ENCODE assay signal across 8 mouse cellular contexts in the genomic region with DNA sequence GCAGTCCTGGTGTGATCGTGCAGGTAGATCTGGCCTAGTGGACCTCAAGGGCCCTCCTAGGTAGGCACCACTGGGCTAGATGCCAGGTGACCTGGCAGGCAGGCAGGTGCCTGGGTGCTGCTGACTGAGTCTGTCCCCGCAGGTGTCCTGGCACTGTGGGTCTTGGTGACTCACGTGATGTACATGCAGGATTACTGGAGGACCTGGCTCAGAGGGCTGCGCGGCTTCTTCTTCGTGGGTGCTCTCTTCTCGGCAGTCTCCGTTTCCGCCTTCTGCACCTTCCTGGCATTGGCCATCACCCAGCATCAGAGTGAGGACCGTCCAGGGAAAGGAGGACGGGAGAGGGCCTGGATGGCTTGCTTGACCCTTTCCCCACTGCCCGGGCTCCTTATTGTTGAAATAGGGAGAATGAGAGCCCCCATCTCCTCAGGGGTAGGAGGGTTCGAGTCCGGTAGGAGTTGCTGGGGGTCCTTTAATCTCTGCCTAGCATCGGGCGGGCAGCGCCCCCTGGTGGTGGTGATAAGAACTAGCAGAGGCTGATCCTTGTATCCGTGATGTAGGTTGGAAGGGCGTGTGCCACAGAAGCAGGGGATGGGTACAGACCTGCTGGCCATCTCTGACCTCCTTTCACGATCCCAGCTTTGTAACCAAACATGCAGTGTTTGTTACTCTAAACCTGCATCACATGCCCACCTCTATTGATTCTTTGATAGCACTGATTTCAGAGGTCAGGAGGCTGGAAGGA. TPM values are rescaled to one million over a fixed set of nuclear protein-coding genes. Genes with fewer than 3 reads are reported as not detected.
A peak's percentile ranks its signal among the peaks of the same experiment; 100 is the strongest.
DNase-seq lines count a peak whose midpoint lies in the region; ATAC-seq and TF ChIP-seq lines count a peak whose summit lies in the region.
"Had no signal": no experiment of that assay in that cellular context is flagged by ENCODE, and none has a peak within 500 bp of the region (broad histone marks: within the 10 kb centered on the region; RNA-seq: fewer than 3 reads in every experiment).

No protein-coding gene starts in this region.

- 0 out of 2 replicates have a peak, but pooled peaks have one; percentile 20 for ATAC-seq in forebrain, embryonic 14.5 days
- ATAC-seq in liver, embryonic 14.5 days (ENCODE audit: insufficient read depth), result no peak

- TF ChIP-seq CTCF in bone marrow macrophage, adult 2 months (IDR thresholded peaks at IDR 0.05; ENCODE audit: low read depth, low read length), result peak; percentile 98
- peak; percentile 96 for TF ChIP-seq CTCF in liver, embryonic 14.5 days (IDR thresholded peaks at IDR 0.05; ENCODE audit: low read depth)

- WGBS in forebrain, embryonic 14.5 days, result 57% methylated on average over 20 of the region's 20 CpGs
- 50% methylated on average over 20 of the region's 20 CpGs for WGBS in liver, embryonic 14.5 days (ENCODE audit: insufficient replicate concordance)

- no peaks in the 10 kb centered on the region for H3K27me3 ChIP-seq in forebrain, embryonic 14.5 days (replicated peaks; ENCODE audit: control insufficient read depth, insufficient read depth, low read length)
- H3K27me3 ChIP-seq in liver, embryonic 14.5 days (ENCODE audit: control insufficient read depth, insufficient read depth, low read length), result no peaks in the 10 kb centered on the region
- H3K27me3 ChIP-seq: midbrain, embryonic 12.5 days had no signal

- H3K27ac ChIP-seq in bone marrow macrophage, adult 2 months (ENCODE audit: insufficient read depth, low read depth, low read length), result no peak overlapping the region
- H3K27ac ChIP-seq in forebrain, embryonic 14.5 days (ENCODE audit: low read depth, low read length), result no peak overlapping the region
- no peak overlapping the region for H3K27ac ChIP-seq in liver, embryonic 14.5 days
- H3K27ac ChIP-seq: midbrain, embryonic 12.5 days had no signal

- no peak overlapping the region for H3K9ac ChIP-seq in forebrain, embryonic 14.5 days (ENCODE audit: low read length)
- H3K9ac ChIP-seq in liver, embryonic 14.5 days (replicated peaks), result no peak overlapping the region
- H3K9ac ChIP-seq: midbrain, embryonic 12.5 days had no signal

- H3K4me1 ChIP-seq in bone marrow macrophage, adult 2 months (ENCODE audit: control insufficient read depth, insufficient read depth, low read length), result peaks cover 42% of the 10 kb centered on the region
- H3K4me1 ChIP-seq in forebrain, embryonic 14.5 days (ENCODE audit: control insufficient read depth, insufficient read depth, low read length), result peaks cover 4% of the 10 kb centered on the region; the same call in 1 of the 2 replicates
- peaks cover 25% of the 10 kb centered on the region in 2 experiments for H3K4me1 ChIP-seq in liver, embryonic 14.5 days (replicated peaks; ENCODE audit: control insufficient read depth in 2 of 2, insufficient read depth in 2 of 2, low read length in 1 of 2)

- DNase-seq in layer of hippocampus, postnatal 10 days (ENCODE audit: low spot score in 2 of 2), result peak; percentile 71 to 78
- no peak for DNase-seq in layer of hippocampus, adult 8-10 months (ENCODE audit: low spot score in 2 of 2)
- peak; percentile 64 for DNase-seq in ES-CJ7 (ENCODE audit: low read depth, low spot score)
- DNase-seq in forebrain, embryonic 14.5 days (ENCODE audit: low spot score), result peak; percentile 59
- DNase-seq in liver, embryonic 14.5 days (ENCODE audit: low read depth in 3 of 3, low spot score in 3 of 3), result no peak
- peak; percentile 49 for DNase-seq in spleen, adult 12 weeks (ENCODE audit: low spot score)

- TF ChIP-seq POLR2A in bone marrow macrophage, adult 2 months (IDR thresholded peaks at IDR 0.05; ENCODE audit: borderline replicate concordance, low read depth, low read length), result no peak

- no peak overlapping the region for H3K4me2 ChIP-seq in forebrain, embryonic 14.5 days (ENCODE audit: low read length)
- H3K4me2 ChIP-seq in liver, embryonic 14.5 days (ENCODE audit: low read depth), result no peak overlapping the region
- H3K4me2 ChIP-seq: midbrain, embryonic 12.5 days had no signal

- H3K9me3 ChIP-seq in forebrain, embryonic 14.5 days (replicated peaks; ENCODE audit: control insufficient read depth, low read length), result no peaks in the 10 kb centered on the region
- no peaks in the 10 kb centered on the region for H3K9me3 ChIP-seq in liver, embryonic 14.5 days (ENCODE audit: control insufficient read depth, low read length)
- H3K9me3 ChIP-seq: midbrain, embryonic 12.5 days had no signal

- no peak for TF ChIP-seq EP300 in liver, embryonic 14.5 days (IDR thresholded peaks at IDR 0.05; ENCODE audit: low read depth)

- no peak overlapping the region for H3K4me3 ChIP-seq in bone marrow macrophage, adult 2 months (ENCODE audit: insufficient read depth, low read length)
- no peak overlapping the region for H3K4me3 ChIP-seq in forebrain, embryonic 14.5 days (ENCODE audit: low read depth, low read length)
- no peak overlapping the region for H3K4me3 ChIP-seq in liver, embryonic 14.5 days (ENCODE audit: insufficient read depth in 1 of 2, low read depth in 2 of 2, low read length in 2 of 2)
- H3K4me3 ChIP-seq: midbrain, embryonic 12.5 days had no signal

- peaks cover 17% of the 10 kb centered on the region; the same call in 1 of the 2 replicates for H3K36me3 ChIP-seq in forebrain, embryonic 14.5 days (ENCODE audit: control insufficient read depth, insufficient read depth, low read length)
- H3K36me3 ChIP-seq in liver, embryonic 14.5 days (replicated peaks; ENCODE audit: control insufficient read depth, insufficient read depth, low read depth), result peaks cover 6% of the 10 kb centered on the region; the same call in 1 of the 2 replicates

RNA-seq across cellular contexts. Expression of gene Slc48a1, which starts 11.6 kb away (rescaled TPM):
- total RNA-seq in layer of hippocampus, postnatal 10 days (2021), result 100 to 1,000 TPM; 104 to 118 TPM
- total RNA-seq in layer of hippocampus, adult 8-10 months (2022), result 100 to 1,000 TPM; 131 to 151 (median 146) TPM
- polyA plus RNA-seq in bone marrow macrophage, adult 2 months (2012; ENCODE audit: insufficient read depth, insufficient read length, missing spikeins), result 261 and 265 TPM in 2 replicates
- polyA plus RNA-seq in forebrain, embryonic 14.5 days (2014; fragmentation: Nextera tagmentation; extraction: Ambion mirVana), result 65.4 and 69.1 TPM in 2 replicates
- 35.0 and 47.8 TPM in 2 replicates for polyA plus RNA-seq in liver, embryonic 14.5 days (2012; rRNA removed)
- 73.9 and 74.7 TPM in 2 replicates for polyA plus RNA-seq in liver, embryonic 14.5 days (2014; fragmentation: Nextera tagmentation; extraction: Ambion mirVana)

RNA-seq across cellular contexts. Expression of gene Rapgef3, which starts 22.2 kb away (rescaled TPM):
- 10 to 100 TPM; 37.3 to 43.3 TPM for total RNA-seq in layer of hippocampus, postnatal 10 days (2021)
- total RNA-seq in layer of hippocampus, adult 8-10 months (2022), result 10 to 100 TPM; 52.2 to 70.6 (median 55.7) TPM
- 2.6 and 3.7 TPM in 2 replicates for polyA plus RNA-seq in bone marrow macrophage, adult 2 months (2012; ENCODE audit: insufficient read depth, insufficient read length, missing spikeins)
- 4.9 and 6.4 TPM in 2 replicates for polyA plus RNA-seq in forebrain, embryonic 14.5 days (2014; fragmentation: Nextera tagmentation; extraction: Ambion mirVana)
- polyA plus RNA-seq in liver, embryonic 14.5 days (2012; rRNA removed), result 2.2 and 2.3 TPM in 2 replicates
- 0.84 and 0.95 TPM in 2 replicates for polyA plus RNA-seq in liver, embryonic 14.5 days (2014; fragmentation: Nextera tagmentation; extraction: Ambion mirVana)

RNA-seq across cellular contexts. Expression of gene Hdac7, which starts 54.4 kb away (rescaled TPM):
- total RNA-seq in layer of hippocampus, postnatal 10 days (2021), result 10 to 100 TPM; 29.1 to 32.0 TPM
- total RNA-seq in layer of hippocampus, adult 8-10 months (2022), result 10 to 100 TPM; 28.0 to 41.5 (median 34.1) TPM
- 14.8 and 16.0 TPM in 2 replicates for polyA plus RNA-seq in bone marrow macrophage, adult 2 months (2012; ENCODE audit: insufficient read depth, insufficient read length, missing spikeins)
- 19.5 and 20.0 TPM in 2 replicates for polyA plus RNA-seq in forebrain, embryonic 14.5 days (2014; fragmentation: Nextera tagmentation; extraction: Ambion mirVana)
- polyA plus RNA-seq in liver, embryonic 14.5 days (2012; rRNA removed), result 8.6 and 11.3 TPM in 2 replicates
- polyA plus RNA-seq in liver, embryonic 14.5 days (2014; fragmentation: Nextera tagmentation; extraction: Ambion mirVana), result 4.7 and 6.6 TPM in 2 replicates

RNA-seq across cellular contexts. Expression of gene Endou, which starts 58.8 kb away (rescaled TPM):
- under 1 TPM; 0.62 to 0.73 TPM for total RNA-seq in layer of hippocampus, postnatal 10 days (2021)
- total RNA-seq in layer of hippocampus, adult 8-10 months (2022), result 1 to 10 TPM in 2 of 4 experiments, under 1 TPM in 2; 0.69 to 3.6 (median 2.2) TPM
- polyA plus RNA-seq in bone marrow macrophage, adult 2 months (2012; ENCODE audit: insufficient read depth, insufficient read length, missing spikeins), result not detected in 2 replicates
- 0.11 and 0.14 TPM in 2 replicates for polyA plus RNA-seq in forebrain, embryonic 14.5 days (2014; fragmentation: Nextera tagmentation; extraction: Ambion mirVana)
- 0.01 and 0.02 TPM in 2 replicates for polyA plus RNA-seq in liver, embryonic 14.5 days (2012; rRNA removed)
- not detected in 2 replicates for polyA plus RNA-seq in liver, embryonic 14.5 days (2014; fragmentation: Nextera tagmentation; extraction: Ambion mirVana)

Comparison
In these comparisons a context has a peak if more than half of its experiments do, and no peak if none do; other contexts are left out.
1. DNase-seq: peak in layer of hippocampus, postnatal 10 days (2 of 2), ES-CJ7 (single experiment), forebrain, embryonic 14.5 days (single experiment) and spleen, adult 12 weeks (single experiment); none in layer of hippocampus, adult 8-10 months (0 of 2) and liver, embryonic 14.5 days (0 of 3).